8 mouse cellular contexts compared by ENCODE assay signal in genomic region chr11:70014880-70015558, GRCm38 (mm10). TPM values are rescaled to one million over a fixed set of nuclear protein-coding genes. Genes with fewer than 3 reads are reported as not detected.
DNase-seq lines count a peak whose midpoint lies in the region; ATAC-seq lines count a peak whose summit lies in the region.

TSS of gene Acadvl (minus strand) at chr11:70015411.

- H3K4me1 ChIP-seq in hindbrain, embryonic 11.5 days (replicated peaks; ENCODE audit: control insufficient read depth, insufficient read depth, low read length), result peaks cover 11% of the 10 kb centered on the region

- H3K27me3 ChIP-seq in hindbrain, embryonic 11.5 days (ENCODE audit: control insufficient read depth, insufficient read depth, low read length), result no peaks in the 10 kb centered on the region

- peak within 1 kb of the TSS; percentile 45 for H3K9ac ChIP-seq in hindbrain, embryonic 11.5 days (ENCODE audit: low read depth, low read length)

- peak within 1 kb of the TSS; percentile 31; the same call in 1 of the 2 replicates for H3K27ac ChIP-seq in hindbrain, embryonic 11.5 days (ENCODE audit: low read depth, low read length)

- H3K4me2 ChIP-seq in hindbrain, embryonic 11.5 days (replicated peaks; ENCODE audit: low read depth, low read length), result peak within 1 kb of the TSS; percentile 51

- peak; percentile 92 for DNase-seq in NIH3T3 (ENCODE audit: low read depth)
- peak; percentile 92 for DNase-seq in cerebellum, adult 9-11 months
- DNase-seq in frontal cortex, adult 2 months (ENCODE audit: extremely low spot score in 1 of 2, low spot score in 1 of 2), result peak; percentile 72 to 89
- DNase-seq in hindbrain, embryonic 11.5 days (ENCODE audit: low spot score), result peak; percentile 90
- peak; percentile 73 to 76 for DNase-seq in layer of hippocampus, postnatal 25 days (ENCODE audit: extremely low spot score in 1 of 2, low spot score in 1 of 2)
- peak; percentile 92 for DNase-seq in lung, postnatal 25 days (ENCODE audit: low spot score)
- DNase-seq in retina, adult 2 months (ENCODE audit: low read depth, low spot score), result peak; percentile 73
- DNase-seq in thymus, postnatal 25 days, result peak; percentile 85

- no peaks in the 10 kb centered on the region for H3K9me3 ChIP-seq in hindbrain, embryonic 11.5 days (ENCODE audit: control insufficient read depth, low read length)

- ATAC-seq in hindbrain, embryonic 11.5 days (ENCODE audit: low FRiP score), result peak; percentile 77

- peaks cover 10% of the 10 kb centered on the region for H3K36me3 ChIP-seq in hindbrain, embryonic 11.5 days (ENCODE audit: control insufficient read depth, insufficient read depth, low read length)

- H3K4me3 ChIP-seq in hindbrain, embryonic 11.5 days (ENCODE audit: low read depth, low read length), result peak within 1 kb of the TSS; percentile 41

- 1% methylated on average over 35 of the region's 35 CpGs for WGBS in hindbrain, embryonic 11.5 days

RNA-seq across cellular contexts. Expression of gene Acadvl, which starts in this region (rescaled TPM):
- polyA plus RNA-seq in frontal cortex, adult 2 months (2012; rRNA removed), result 69.8 and 74.0 TPM in 2 replicates
- 45.1 and 52.1 TPM in 2 replicates for polyA plus RNA-seq in hindbrain, embryonic 11.5 days (2014; fragmentation: Nextera tagmentation; extraction: Ambion mirVana)
- 10 to 100 TPM; 56.9 to 62.4 TPM for total RNA-seq in layer of hippocampus, postnatal 25 days (2021)

Comparison
In these comparisons a context has a peak if more than half of its experiments do, and no peak if none do; other contexts are left out.
1. Peak in every context shown above with its lines: DNase-seq, ATAC-seq, H3K4me3 ChIP-seq and H3K27ac ChIP-seq.